Mouse (Mus musculus) embryo, embryonic 10 days (tissue): ENCODE data around the gene Mvb12b.

Experiments used
- DNase-seq: peaks from one replicate; pipeline ENCODE4 v3.0.0-alpha.2; 2015; ENCODE audit warnings: low spot score

The Mvb12b gene

DNA sequence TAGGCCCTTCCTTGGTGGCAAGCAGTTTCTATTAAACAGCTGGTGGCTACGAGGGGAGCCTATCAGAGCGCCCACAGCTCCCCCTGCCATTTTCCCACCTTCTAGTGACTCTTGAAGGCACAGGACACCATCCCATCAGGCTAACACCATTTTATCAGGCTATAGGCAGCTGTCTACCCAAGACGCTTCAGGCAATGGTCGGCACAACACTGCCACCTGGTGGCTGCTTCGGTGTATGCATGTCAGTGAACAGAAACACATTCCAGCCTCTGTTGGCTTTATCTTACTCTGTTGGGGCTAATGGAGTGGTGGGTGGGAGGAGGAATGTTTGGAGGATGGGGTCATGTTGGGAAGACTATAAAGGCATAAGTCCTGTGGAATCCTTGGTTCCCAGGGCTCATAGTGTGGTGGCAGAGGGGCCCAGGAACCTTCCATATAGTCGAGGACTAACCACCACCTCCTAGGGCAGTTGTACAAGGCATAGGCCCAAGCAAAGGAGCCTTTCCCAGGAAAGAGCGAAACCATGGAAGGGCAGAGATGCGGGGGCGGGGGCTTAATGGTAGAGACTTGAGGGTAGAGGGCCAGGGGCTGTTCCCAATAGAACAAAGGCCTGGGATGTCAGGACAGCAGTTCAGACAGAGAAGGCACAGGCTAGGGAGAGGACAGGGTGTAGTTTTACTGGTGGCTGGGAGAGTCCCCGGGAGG is 152.8 kb downstream of the Mvb12b start:
- peak; percentile 93 for DNase-seq

DNA sequence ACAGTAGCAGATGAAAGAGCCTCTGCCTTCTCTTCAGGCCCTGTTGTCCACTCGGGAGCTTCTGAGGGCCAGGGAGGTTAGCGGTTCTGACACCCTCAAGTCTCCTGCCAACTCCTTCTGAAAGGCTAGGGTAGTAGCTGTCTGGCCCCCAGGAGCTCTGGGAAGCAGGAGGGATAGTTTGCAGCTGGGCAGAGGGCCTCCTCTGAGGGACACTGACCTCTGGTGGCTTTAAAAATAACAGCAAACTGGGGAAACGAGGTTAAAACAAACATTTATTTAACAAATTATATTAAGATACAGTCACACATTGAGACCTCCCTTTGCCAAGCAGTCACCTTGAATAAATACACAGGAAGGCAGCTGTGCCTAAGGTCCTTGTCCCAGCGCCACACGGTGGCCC is 158.0 kb downstream of the Mvb12b start:
- DNase-seq = peak; percentile 43

DNA sequence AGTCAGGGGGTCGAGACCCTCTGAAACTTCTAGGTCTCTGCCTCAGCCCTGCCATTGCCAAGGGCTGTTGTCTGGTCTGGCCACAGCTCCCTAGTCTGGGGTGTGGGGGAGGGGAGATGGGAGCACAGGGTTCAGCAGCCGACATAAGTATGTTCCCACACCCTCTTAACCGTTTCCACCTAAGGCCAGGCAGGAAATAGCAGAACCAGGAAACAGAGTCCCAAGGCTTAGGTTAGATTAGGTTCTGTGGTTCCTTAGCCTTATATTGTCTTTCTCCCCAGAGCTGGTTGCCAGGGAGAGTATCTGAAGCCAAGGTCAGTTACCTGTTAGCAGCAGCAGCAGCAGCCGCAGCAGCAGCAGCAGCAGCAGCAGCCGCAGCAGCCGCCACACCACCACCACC is 160.5 kb downstream of the Mvb12b start:
- no peak for DNase-seq

DNA sequence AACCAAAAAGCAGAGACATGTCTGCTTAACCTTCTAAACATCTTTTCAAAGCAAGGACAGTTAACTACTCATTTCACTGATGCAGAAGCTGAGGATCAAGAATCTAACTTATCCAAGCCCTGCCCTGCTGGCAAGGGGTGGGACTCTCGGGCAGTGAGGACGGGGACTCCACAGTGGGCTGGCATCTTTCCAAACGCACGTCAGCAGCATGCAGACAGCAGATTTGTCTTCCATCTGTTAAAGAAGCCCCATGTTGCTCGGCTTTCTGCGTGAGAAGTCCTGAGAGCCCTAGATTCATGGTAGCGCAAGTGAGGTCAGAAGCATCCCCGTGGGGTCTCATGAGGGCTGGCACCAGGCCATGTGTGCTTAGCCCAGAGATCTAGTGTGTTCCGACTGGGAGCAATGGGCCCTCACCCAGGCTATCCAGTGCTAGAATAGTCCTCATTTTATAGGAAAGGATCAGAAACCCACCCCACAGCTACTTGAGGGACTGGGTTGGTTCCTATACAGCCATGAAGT is 167.3 kb downstream of the Mvb12b start:
- DNase-seq = no peak

DNA sequence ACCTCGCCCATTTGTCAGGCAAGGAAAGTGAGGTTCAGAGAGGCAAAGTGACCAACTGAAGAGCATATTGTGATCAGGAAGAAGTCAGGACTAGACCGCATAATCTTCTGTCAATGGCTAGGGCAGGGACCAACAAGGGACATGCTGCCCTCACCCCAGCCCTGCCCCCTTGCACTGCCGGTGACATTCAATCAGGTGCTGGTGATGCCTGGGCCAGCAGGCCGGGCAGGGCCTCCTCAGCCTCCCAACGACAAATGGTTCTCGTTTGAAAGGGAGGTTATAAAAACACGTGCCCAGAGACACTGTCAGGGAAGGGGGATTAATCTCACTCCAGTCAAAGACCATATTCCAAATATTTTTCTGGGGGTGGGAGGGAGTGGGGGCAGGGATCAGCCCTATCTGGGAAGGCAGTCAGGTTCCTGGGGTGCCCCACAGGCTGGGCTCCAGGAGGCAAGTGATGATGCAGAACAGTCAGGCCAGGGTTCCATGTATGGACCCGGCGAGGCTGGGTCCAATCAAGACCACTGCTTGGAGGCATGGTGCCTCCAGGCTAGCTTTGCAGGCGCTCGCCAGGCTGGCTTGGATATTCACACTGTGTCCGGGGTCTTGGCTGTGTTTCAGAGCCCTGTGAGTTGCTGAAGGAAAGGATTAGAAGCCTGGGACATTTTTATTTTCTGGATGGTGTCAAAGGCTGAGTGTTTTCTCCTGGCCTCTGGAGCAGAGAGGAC is 168.2 kb downstream of the Mvb12b start:
- DNase-seq = no peak

DNA sequence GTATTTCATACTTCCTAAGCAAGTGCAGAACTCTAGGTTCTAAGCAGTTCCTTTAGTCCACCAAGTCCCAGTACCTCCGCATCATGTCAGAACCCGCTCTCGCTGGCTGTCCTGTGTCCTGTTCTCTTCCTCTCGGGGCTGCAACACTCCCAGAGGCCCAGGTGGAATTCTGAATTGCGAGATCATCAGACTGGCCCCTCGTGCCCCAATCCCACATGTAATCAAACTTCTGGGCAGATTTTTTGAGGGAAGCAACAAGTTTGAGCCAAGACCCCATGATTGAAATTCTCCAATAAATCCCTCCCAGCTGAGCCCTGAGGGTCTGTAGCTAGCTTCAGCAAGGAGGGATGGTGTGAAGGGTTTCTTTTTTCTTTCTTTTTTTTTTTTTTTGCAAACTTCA is 169.2 kb downstream of the Mvb12b start:
- no peak for DNase-seq

DNA sequence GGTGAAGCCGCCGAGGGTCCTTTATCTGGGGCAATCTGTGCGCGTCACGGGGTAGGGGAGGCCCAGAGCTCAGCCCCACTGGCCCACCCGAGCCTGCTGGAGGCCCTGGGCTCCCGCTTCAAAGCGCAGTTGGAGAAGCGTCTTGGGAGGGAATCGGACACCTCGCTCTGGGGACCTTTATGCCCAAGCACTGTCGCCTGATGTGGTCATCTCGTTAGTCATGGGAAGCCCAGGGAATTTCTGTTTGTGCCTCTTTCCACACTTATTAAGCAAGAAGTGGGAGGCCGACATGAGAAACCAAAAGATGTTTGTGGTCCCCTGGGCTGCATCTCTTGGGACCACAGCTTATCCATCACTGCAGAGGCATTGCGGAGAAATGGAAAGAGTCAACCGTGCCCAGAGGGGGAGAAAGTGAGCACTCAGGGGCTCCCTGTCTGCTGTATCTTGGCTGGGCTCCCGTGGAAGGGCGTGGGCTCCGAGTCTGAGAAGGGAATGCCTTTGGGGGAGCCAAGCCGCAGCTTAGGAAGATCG is 169.9 kb downstream of the Mvb12b start:
- DNase-seq = peak; percentile 53

DNA sequence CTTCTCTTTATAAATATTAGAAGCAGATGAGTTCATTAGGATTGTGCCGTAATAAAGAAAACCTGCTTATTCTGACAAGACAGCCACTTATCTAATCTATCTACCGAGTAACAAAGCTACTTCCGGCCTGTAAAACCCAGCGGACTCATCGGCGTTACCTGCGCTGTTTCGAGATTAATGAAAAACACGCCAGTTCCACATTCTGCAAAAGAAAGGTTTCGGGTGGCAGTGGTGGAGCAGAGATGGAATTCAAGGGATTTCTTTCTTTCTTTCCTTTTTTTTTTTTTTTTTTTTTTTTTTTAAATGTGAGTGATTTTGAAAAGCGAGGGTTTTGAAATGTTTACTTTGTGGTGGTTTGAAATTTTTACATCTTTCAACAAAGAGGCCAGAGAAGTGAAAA is 170.4 kb downstream of the Mvb12b start:
- no peak for DNase-seq

DNA sequence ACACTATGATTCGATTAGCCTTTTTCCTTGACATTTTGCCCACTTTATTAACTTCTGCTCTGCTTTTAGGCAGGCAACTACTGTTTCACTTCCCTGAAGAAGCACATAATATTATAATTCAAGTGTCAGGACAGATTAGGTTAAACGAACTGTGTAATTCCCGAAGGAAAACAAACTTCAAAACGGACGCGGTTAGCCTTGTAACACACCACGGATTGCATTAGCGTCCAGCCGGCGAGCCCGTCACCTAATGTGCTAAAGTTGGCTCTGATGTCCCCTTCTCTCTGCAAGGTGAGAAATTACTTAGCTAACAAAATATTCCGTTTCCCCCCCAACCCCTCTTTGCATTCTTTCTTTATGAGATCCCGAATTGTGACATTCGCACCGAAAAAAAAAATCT is 170.9 kb downstream of the Mvb12b start:
- DNase-seq = peak; percentile 52

DNA sequence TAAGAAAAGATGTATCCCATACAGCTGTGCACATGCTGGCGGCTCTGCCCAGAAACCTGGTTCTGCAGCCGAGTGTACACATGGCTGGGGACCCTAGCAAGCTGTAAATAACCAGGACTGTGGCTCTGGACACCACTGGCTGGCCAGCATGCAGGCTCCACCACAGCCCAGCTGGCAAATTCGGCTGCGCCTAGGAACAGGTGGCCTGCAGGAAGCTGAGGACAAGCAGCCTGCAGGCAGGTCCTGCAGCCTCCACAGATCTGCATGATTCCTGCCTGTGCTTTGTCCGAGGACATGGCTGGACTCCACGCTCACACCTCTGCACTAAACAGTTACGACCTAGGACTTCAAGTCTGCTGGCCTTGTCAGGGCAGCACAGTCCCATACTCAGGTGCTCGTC is 172.8 kb downstream of the Mvb12b start:
- no peak for DNase-seq

DNA sequence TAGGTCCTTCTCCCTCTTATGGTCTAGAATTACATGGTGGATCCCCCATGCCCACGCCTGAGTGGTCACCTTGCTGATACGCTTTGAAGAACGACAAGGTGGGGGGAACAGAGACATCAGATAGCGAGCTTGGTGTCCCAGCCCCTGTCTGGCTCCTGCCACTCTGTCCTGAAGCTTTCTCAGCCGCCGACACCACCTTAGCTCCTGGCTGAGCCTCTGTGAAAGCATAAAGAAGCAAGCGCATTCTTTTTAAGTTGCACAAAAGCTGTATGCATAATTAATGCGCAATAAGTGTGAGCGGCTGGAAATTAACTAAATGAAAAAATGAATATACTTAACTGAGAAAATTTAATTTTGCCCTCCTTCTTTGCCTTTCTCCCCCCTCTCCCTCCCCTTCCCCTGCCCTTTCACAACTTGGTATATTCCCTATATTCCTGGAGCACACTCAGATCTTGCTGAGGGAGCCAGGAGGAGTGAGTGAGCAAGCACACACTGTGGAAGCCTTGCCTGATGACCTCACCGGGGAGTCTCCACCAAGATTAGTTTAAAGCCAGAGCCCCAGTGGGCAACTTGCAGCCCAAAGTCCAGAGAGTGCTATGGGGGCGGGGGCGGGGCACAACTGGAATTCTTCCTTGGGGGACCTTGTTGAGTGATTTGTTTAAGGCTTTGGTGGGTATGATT is 174.0 kb downstream of the Mvb12b start:
- no peak for DNase-seq

DNA sequence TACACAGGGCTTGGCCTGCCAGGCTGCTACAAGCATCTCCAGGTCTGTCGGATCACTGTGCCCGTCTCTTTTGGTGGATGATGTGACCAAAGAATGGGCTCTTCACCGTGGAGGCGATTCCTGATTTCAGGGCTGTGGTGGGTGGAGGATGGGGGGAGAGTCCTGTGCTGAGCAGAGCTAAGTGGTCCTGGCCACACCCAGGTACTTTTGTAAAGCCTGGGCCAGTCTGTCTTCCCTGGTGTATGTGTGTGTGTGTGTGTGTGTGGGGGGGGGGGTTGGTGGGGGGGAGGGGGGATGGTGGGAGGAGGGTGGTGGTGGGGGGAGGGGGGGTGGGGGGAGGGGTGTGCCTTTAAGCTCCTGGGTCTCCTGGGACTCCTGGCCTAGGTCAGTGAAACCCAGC is 174.9 kb downstream of the Mvb12b start:
- no peak for DNase-seq

DNA sequence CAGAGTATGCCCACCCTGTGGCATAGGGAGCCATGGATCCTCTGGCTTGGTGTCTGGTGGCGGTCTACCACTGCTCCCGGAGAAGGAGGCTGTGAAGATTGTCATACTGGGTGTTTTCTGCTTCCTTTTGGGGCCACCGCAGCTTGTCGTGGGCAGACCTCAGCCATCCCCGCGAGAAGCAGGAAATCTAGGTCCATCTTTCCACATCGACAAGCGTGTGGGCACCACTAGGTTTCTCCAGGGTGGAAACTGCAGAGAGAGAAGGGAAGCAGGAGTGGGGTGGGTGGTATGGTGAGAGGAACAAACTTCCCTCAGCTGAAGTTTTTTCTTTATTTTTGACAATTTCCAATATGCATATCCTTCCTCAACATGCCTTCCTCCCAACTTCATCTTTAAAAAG is 178.9 kb downstream of the Mvb12b start:
- DNase-seq = no peak

DNA sequence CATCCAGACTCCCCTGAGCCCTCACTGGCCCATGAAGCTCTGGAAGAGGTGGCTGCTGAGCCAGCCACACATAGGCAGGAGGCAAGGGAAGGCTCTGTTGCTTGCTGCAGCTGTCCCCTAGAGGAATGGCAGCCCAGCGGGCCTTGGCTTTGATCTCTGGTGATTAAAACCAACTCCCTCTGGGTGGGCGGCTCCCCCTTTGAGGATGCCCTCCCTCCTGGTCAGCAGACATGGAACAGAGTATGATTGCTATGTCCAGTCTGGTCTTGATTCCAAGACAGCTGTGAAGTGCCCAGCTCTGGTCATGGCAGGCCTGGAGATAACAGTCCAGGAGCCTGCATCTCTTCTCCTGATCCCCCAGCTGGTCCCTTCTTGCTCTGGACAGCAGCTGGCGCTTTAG is 179.7 kb downstream of the Mvb12b start:
- DNase-seq = no peak

DNA sequence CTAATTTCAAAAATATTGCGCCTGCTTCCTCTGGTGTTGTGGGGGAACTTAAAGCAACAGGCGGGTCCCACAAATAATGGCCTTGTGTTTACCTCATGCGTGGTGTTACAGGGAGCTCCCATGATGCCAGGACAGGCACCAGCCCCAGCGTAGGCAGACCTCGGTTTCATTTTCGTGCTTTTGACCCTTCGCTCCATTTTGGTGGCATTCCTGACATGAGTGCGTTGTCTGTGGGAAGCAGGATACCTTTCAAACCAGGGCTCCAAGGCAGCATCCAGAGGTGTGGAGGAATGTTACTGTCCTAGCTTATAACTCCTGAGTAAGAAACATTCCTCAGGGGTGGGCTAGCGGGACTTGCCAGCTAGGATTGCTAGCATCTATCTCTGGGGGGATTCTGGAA is 181.3 kb downstream of the Mvb12b start:
- no peak for DNase-seq

DNA sequence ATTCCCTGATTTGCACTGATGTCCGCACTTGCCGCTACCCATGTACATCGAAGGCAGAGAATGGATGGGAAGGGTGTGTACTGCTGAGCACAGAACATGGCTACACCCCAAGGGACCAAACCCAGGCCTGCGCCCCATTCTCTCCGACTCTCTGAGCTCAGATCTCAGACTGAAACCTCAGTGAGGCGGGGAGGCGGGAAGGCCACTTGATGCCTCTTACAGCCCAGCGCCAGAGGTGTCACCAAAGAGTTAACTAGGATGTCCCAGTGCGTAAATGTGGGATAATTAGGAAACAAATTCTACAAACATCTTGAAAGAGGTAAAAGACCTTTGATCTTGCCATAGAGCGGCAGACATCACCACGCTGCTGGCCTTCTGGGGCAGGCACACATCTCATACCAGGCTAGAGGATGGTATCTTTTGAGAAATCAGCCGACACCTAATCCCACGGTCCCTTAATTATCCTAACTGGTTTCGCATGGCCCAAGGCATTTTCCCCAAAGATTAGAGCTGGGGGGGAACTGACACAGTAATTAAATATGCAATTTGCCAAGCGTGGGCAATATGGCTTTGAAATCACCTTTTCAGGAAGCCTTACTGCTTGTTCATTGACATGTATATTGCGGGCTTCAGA is 181.9 kb downstream of the Mvb12b start:
- DNase-seq = peak; percentile 59

DNA sequence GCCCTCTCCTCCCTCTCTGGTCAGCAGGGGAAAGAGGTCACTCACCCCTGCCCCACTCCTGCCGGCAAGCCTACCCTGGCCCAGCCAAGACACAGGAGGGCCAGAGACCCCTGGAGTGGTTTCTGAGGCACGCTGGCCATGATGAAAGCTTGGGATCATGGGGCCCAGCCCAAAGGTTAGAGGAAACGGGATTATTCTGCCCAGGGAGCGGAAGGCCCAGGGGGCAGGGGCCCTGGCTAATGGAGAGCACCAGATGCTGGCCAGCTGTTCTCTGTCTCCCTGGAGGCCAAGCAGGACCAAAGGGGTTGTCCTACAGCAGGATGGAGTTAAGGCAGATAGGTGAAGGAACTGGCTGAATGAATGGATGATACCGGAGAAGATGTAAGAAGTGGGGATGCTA is 184.5 kb downstream of the Mvb12b start:
- DNase-seq = no peak

DNA sequence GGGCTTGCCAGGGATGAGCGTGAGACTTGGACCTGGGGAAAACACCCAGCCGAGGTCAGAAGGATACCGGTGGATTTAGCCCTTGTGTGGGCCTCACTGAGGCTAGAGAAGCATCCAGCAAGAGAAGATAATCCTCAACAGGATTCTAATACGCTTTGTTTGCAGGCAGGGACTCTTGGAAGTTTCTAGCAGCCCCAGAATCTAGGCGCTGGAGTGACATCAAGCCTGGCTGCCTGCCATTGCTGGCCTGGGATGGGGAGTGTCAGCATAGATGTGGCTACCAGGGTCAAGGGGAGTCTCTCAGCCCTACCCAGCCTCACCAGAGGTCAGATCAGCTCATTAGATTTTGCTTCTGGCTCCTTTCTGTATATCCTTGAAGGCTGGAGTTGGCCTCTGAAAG is 185.0 kb downstream of the Mvb12b start:
- no peak for DNase-seq

DNA sequence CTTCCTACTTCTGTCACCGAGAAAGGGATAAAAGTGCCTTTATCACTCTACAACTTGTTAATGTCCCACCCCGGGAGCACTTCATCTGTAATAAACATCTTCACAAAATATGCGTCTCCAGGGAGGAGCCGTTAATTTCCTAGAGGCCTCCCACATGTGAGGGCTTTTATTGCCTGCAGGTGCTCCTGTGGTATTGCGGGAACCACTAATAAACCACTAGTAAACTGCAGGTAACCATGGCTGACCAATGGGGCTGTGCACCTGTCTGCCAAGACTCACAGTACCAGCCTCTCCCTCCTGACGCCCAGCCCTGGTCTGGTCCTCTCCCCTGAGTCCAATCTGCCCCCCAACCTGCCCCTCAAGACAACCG is 186.3 kb downstream of the Mvb12b start:
- no peak for DNase-seq

DNA sequence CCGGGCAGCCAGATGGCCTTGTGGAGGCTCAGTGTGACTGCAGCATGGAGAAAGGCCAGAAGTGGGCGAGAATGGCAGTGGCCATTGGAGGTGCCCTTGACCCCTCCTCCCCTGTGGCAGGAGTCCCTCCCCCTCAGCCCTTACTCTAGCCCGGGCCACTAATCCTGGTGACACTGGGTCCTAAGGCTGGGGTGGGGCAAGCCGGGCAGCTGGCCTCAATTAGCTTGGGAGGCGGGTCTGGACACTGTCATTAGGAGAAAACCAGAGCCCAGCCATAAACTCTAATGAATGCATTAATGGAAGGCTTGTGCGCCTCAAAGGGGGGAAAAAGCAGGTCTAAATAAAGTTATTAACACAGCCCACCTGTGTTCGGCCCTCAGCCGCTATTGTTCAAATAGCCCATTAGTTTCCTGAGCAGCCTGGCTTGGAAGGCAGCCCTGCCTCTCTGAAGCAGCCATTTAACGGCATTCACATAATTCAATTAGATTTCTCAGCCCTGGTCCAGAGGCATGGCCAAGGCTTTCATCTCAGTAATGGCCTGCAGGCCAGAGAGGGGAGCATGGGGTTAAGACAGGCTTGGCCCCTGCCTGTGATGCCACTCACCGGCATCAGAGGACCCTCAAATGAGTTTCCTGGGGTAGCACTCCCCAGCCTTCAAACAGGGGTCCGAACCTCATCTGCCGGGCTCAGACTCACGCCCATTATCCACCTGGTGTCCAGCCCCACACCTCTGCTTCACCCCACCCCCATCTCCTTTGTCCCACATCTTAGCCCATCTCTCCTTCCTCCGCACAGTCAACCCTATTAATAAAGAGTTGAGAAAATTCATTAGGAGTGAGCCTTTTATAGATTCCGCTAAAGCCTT is 186.9 kb downstream of the Mvb12b start:
- peak; percentile 70 for DNase-seq

DNA sequence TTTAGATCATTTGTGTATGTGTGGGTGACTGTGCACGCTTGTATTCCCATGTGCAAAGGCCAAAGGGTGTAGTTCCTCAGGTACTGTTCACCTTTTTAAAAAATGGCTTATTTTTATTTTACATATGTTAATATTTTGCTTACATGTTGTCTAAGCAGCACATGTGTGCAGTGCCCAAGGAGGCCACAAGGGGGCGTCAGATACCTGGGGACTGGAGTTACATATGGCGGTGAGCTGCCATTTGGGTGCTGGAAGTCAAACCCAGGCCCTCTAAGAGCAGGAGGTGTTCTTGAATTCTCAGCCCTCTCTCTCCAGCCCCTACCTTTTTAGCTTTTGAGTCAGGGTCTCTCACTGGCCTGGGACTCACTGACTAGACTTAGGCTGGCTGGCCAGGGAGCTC is 188.8 kb downstream of the Mvb12b start:
- DNase-seq = no peak
